Mouse (Mus musculus) brain, embryonic 14.5 days (tissue): ENCODE data around the gene Imp3.

Experiments used
- CTCF ChIP-seq: fragments of 200-500 bp; IDR thresholded peaks from 2 replicates; pipeline ENCODE4 v1.5.1; 2012; ENCODE audit warnings: inconsistent platforms, mild to moderate bottlenecking, moderate library complexity, borderline replicate concordance; ENCODE audit not compliant: insufficient read depth, insufficient read length; ENCODE audit errors: extremely low read depth
- POLR2A ChIP-seq: fragments of 200-500 bp; IDR thresholded peaks from 2 replicates; pipeline ENCODE4 v1.6.1; 2012; ENCODE audit warnings: mild to moderate bottlenecking, inconsistent platforms, borderline replicate concordance; ENCODE audit not compliant: poor library complexity, insufficient read depth, insufficient read length, severe bottlenecking; ENCODE audit errors: extremely low read depth

- TF ChIP-seq POLR2A (no peak), CTCF (peak; percentile 86)
Observed at GRCm38 (mm10) chr9:56891517-56892011, 45.7 kb upstream of the Imp3 start.
